Mouse (Mus musculus) left cerebral cortex, postnatal 14 days (tissue): Measurements from ENCODE around the gene Ccl21a. TPM values are rescaled to one million over a fixed set of nuclear protein-coding genes. Genes with fewer than 3 reads are reported as not detected.
"Not testable (repeated sequence)": the region's sequence is repeated elsewhere in the genome, so short reads cannot be mapped to it uniquely, and the experiment has no call there.

Experiments used
- DNase-seq, 2 experiments: peaks; one replicate each; pipeline ENCODE4 v3.0.0; 2021 to 2022; ENCODE audit warnings: low spot score in 2 of 2, mixed read lengths in 1 of 2
- intact Hi-C: fragments of 180-260 bp; cut with DNase I; formaldehyde crosslinking; loops from one replicate; pipeline ENCODE4 v1.15.1; 2025
- long read RNA-seq, 2 experiments: library from polyadenylated mRNA; stranded (forward); transcript quantifications; one replicate each; pipeline ENCODE4 v2.0.0; 2021
- total RNA-seq, 2 experiments: library from RNA; stranded (reverse); gene quantifications; 2 replicates each; pipeline ENCODE4 v1.2.3; 2021

The Ccl21a gene
- total RNA-seq: not detected
- long read RNA-seq, experiment 1: 0 reads
- long read RNA-seq, experiment 2, partial matches to known transcripts: 0 of 2 reads
- long read RNA-seq, experiment 2, other reads (novel, unspliced or antisense): 2 of 2 reads

GRCm38 (mm10) chr4:42773893-42774292 is at the start of gene Ccl21a:
Ccl21a (minus strand) TSS chr4:42773993.
- intact Hi-C loops, DNase-seq: not testable (repeated sequence)

- intact Hi-C loops: not testable (repeated sequence)
These were observed 17.3 kb downstream of the Ccl21a start, which contains the start of gene Ccl19 for GRCm38 (mm10) chr4:42756477-42756876. Ccl19 (minus strand) TSS chr4:42756577.

GRCm38 (mm10) chr4:42735245-42735644 is 38.5 kb downstream of the Ccl21a start, which contains the start of gene 4930578G10Rik:
4930578G10Rik (plus strand) TSS chr4:42735545.
- intact Hi-C loops, DNase-seq: not testable (repeated sequence)

More at GRCm38 (mm10) chr4:42756477-42756876, 17.3 kb downstream of the Ccl21a start, which contains the start of gene Ccl19:
- DNase-seq: not testable (repeated sequence)

Other genes with a start within 250 kb of the Ccl21a start
- not detected for gene Fam205a2, start 245.8 kb downstream of the Ccl21a start, total RNA-seq
- not detected for gene Gm10591, start 161.8 kb downstream of the Ccl21a start, total RNA-seq
- gene Gm2564, start 144.3 kb downstream of the Ccl21a start, total RNA-seq: 10 to 100 TPM; 12.5 to 12.9 TPM
- gene Ccl27b, start 118.7 kb downstream of the Ccl21a start, total RNA-seq: 1 to 10 TPM; 6.3 to 6.4 TPM
- gene Il11ra2, start 112.1 kb downstream of the Ccl21a start, total RNA-seq: not detected
- gene 4930578G10Rik, start 38.4 kb downstream of the Ccl21a start, total RNA-seq: 1 to 10 TPM; 1.8 to 2.2 TPM
- gene Ccl19, start 17.4 kb downstream of the Ccl21a start, total RNA-seq: under 1 TPM in 1 of 2 experiments, not detected in 1; 0.94 TPM
- under 1 TPM; 0.18 to 0.27 TPM for gene Fam205a1, start 79.9 kb upstream of the Ccl21a start, total RNA-seq
- 1 to 10 TPM; 2.3 to 2.7 TPM for gene Gm12394, start 82.8 kb upstream of the Ccl21a start, total RNA-seq
- gene Fam205c, start 100.2 kb upstream of the Ccl21a start, total RNA-seq: 1 to 10 TPM; 1.9 to 2.4 TPM
- gene Phf24, start 142.7 kb upstream of the Ccl21a start, total RNA-seq: 100 to 1,000 TPM; 328 to 359 TPM
- gene Dnajb5, start 175.8 kb upstream of the Ccl21a start, total RNA-seq: 100 to 1,000 TPM; 225 to 284 TPM
- not detected for gene 1700022I11Rik, start 195.6 kb upstream of the Ccl21a start, total RNA-seq
- gene Vcp, start 226.5 kb upstream of the Ccl21a start, total RNA-seq: 100 to 1,000 TPM; 223 to 226 TPM
- 10 to 100 TPM in 1 of 2 experiments, 1 to 10 TPM in 1; 10.0 to 11.3 TPM for gene Fancg, start 236.5 kb upstream of the Ccl21a start, total RNA-seq